Mouse (Mus musculus): ENCODE measurements around the gene Ccl28. TPM values are rescaled to one million over a fixed set of nuclear protein-coding genes. Genes with fewer than 3 reads are reported as not detected.
"Not testable (repeated sequence)": the region's sequence is repeated elsewhere in the genome, so short reads cannot be mapped to it uniquely, and the experiment has no call there.

The Ccl28 gene
- total and polyA plus RNA-seq, 2 experiments from 2014 or later, result 0.05 TPM; not detected in 1

DNA sequence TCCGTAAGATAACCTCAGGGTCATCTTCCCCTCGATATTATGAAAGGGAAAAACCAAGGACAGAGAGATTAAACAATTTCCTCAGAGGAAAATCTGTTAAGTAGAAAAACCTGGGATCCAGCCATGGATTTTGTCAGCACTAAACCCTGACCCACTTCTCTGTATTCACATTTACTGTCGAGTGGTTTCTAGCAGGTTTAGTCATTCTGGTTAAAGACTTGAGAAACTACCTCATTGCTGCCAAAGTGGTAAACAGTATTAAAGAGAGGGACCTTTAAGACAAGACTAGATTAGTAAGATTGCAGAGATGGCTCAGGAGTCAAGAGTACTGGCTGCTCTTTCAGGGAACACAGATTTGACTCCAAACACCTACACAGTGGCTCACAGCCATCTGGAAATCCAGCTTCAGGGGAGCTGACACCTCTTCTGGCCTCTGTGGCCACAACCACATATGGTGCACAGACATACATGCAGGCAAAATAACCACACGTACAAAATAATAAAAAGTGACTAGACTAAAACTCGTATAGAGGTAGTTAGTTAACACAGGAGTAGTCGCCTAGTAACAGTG, 33.3 kb downstream of the Ccl28 start:
- no peak for ATAC-seq (ENCODE audit: insufficient read depth, low read depth)
- Histone ChIP-seq H3K36me3 (replicated peaks; ENCODE audit: control insufficient read depth, insufficient read depth, low read length) (no peaks in the 10 kb centered on the region), H3K27me3 (ENCODE audit: control insufficient read depth, insufficient read depth, low read length) (no peaks in the 10 kb centered on the region), H3K9me3 (replicated peaks; ENCODE audit: control insufficient read depth, low read length) (no peaks in the 10 kb centered on the region), H3K4me3 (ENCODE audit: low read depth, low read length) (no peak overlapping the region), H3K4me2 (ENCODE audit: low read depth, low read length) (no peak overlapping the region), H3K9ac (replicated peaks; ENCODE audit: low read depth, low read length) (no peak overlapping the region), H3K27ac (ENCODE audit: low read depth) (no peak overlapping the region), H3K4me1 (ENCODE audit: control insufficient read depth, insufficient read depth) (no peaks in the 10 kb centered on the region)
- no peak for TF ChIP-seq CTCF (IDR thresholded peaks at IDR 0.05; ENCODE audit: low read depth)
- no peak for TF ChIP-seq EP300 (IDR thresholded peaks at IDR 0.05; ENCODE audit: low read depth)
- DNase-seq (ENCODE audit: low spot score), result no peak
- 69% methylated on average over 6 of the region's 6 CpGs for WGBS

GRCm38 (mm10) chr13:119661420-119661819, 37.8 kb downstream of the Ccl28 start:
- 63% methylated on average over 4 of the region's 9 CpGs for WGBS
- ATAC-seq (ENCODE audit: insufficient read depth, low read depth), result not testable (repeated sequence)

GRCm38 (mm10) chr13:119678794-119679193, 55.2 kb downstream of the Ccl28 start:
- WGBS, result 75% methylated on average over 8 of the region's 8 CpGs
- H3K27me3 ChIP-seq (ENCODE audit: control insufficient read depth, insufficient read depth, low read length), result no peaks in the 10 kb centered on the region
- no peaks in the 10 kb centered on the region for H3K4me1 ChIP-seq (ENCODE audit: control insufficient read depth, insufficient read depth)
- H3K36me3 ChIP-seq (replicated peaks; ENCODE audit: control insufficient read depth, insufficient read depth, low read length), result no peaks in the 10 kb centered on the region
- DNase-seq (ENCODE audit: low spot score) (no peak), ATAC-seq (ENCODE audit: insufficient read depth, low read depth) (no peak)
- H3K4me2 ChIP-seq (ENCODE audit: low read depth, low read length), result no peak overlapping the region
- H3K4me3 ChIP-seq (ENCODE audit: low read depth, low read length), result no peak overlapping the region
- TF ChIP-seq CTCF (IDR thresholded peaks at IDR 0.05; ENCODE audit: low read depth), result no peak
- no peak for TF ChIP-seq EP300 (IDR thresholded peaks at IDR 0.05; ENCODE audit: low read depth)
- H3K27ac ChIP-seq (ENCODE audit: low read depth), result no peak overlapping the region
- no peak overlapping the region for H3K9ac ChIP-seq (replicated peaks; ENCODE audit: low read depth, low read length)
- H3K9me3 ChIP-seq (replicated peaks; ENCODE audit: control insufficient read depth, low read length), result no peaks in the 10 kb centered on the region

More at GRCm38 (mm10) chr13:119661420-119661819, 37.8 kb downstream of the Ccl28 start:
- H3K27me3 ChIP-seq (ENCODE audit: control insufficient read depth, insufficient read depth, low read length); H3K36me3 ChIP-seq (replicated peaks; ENCODE audit: control insufficient read depth, insufficient read depth, low read length); H3K4me1 ChIP-seq (ENCODE audit: control insufficient read depth, insufficient read depth); H3K4me3 ChIP-seq (ENCODE audit: low read depth, low read length); DNase-seq (ENCODE audit: low spot score); H3K9me3 ChIP-seq (replicated peaks; ENCODE audit: control insufficient read depth, low read length); H3K27ac ChIP-seq (ENCODE audit: low read depth); H3K9ac ChIP-seq (replicated peaks; ENCODE audit: low read depth, low read length); H3K4me2 ChIP-seq (ENCODE audit: low read depth, low read length): not testable (repeated sequence)
- TF ChIP-seq CTCF (IDR thresholded peaks at IDR 0.05; ENCODE audit: low read depth), result 0 out of 2 replicates have a peak, but pooled peaks have one; percentile 5

GRCm38 (mm10) chr13:119679721-119680120, 56.1 kb downstream of the Ccl28 start:
- H3K36me3 ChIP-seq (replicated peaks; ENCODE audit: control insufficient read depth, insufficient read depth, low read length), result no peaks in the 10 kb centered on the region
- TF ChIP-seq EP300 (IDR thresholded peaks at IDR 0.05; ENCODE audit: low read depth) (no peak), CTCF (IDR thresholded peaks at IDR 0.05; ENCODE audit: low read depth) (no peak)
- DNase-seq (ENCODE audit: low spot score) (no peak), ATAC-seq (ENCODE audit: insufficient read depth, low read depth) (no peak)
- H3K4me2 ChIP-seq (ENCODE audit: low read depth, low read length), result no peak overlapping the region
- no peak overlapping the region for H3K27ac ChIP-seq (ENCODE audit: low read depth)
- H3K9ac ChIP-seq (replicated peaks; ENCODE audit: low read depth, low read length), result no peak overlapping the region
- no peak overlapping the region for H3K4me3 ChIP-seq (ENCODE audit: low read depth, low read length)
- H3K4me1 ChIP-seq (ENCODE audit: control insufficient read depth, insufficient read depth), result no peaks in the 10 kb centered on the region
- no peaks in the 10 kb centered on the region for H3K27me3 ChIP-seq (ENCODE audit: control insufficient read depth, insufficient read depth, low read length)
- no peaks in the 10 kb centered on the region for H3K9me3 ChIP-seq (replicated peaks; ENCODE audit: control insufficient read depth, low read length)
- 75% methylated on average over 2 of the region's 2 CpGs for WGBS

DNA sequence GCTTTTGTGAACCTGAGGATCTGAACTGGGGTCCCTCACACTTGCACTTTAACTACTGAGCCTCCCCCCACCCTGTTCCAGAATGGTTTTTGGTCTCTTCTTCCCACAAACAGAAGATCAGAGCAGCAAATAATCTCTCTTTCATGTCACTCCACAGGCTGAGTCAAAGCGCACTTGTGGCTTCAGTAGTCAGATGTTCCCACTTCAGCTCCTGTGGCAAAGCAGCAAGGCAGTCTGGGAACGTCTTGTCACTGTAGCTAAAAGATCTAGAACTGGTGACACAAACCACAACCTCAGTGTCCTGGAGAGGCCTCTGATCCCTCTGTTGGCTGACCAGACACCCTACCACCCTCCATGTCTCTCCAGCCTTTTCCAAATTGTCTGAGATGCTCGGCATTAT, 57.5 kb downstream of the Ccl28 start:
- no peak for ATAC-seq (ENCODE audit: insufficient read depth, low read depth)
- 66% methylated on average over 3 of the region's 3 CpGs for WGBS
- Histone ChIP-seq H3K9ac (replicated peaks; ENCODE audit: low read depth, low read length) (no peak overlapping the region), H3K36me3 (replicated peaks; ENCODE audit: control insufficient read depth, insufficient read depth, low read length) (no peaks in the 10 kb centered on the region), H3K4me2 (ENCODE audit: low read depth, low read length) (no peak overlapping the region), H3K27me3 (ENCODE audit: control insufficient read depth, insufficient read depth, low read length) (no peaks in the 10 kb centered on the region), H3K4me1 (ENCODE audit: control insufficient read depth, insufficient read depth) (no peaks in the 10 kb centered on the region), H3K9me3 (replicated peaks; ENCODE audit: control insufficient read depth, low read length) (no peaks in the 10 kb centered on the region), H3K27ac (ENCODE audit: low read depth) (no peak overlapping the region), H3K4me3 (ENCODE audit: low read depth, low read length) (no peak overlapping the region)
- TF ChIP-seq EP300 (IDR thresholded peaks at IDR 0.05; ENCODE audit: low read depth) (no peak), CTCF (IDR thresholded peaks at IDR 0.05; ENCODE audit: low read depth) (no peak)
- no peak for DNase-seq (ENCODE audit: low spot score)

Measured in heart, postnatal 0 days (tissue).